Mouse (Mus musculus) hindbrain, embryonic 16.5 days (tissue): ENCODE measurements around the gene Rprd1b. TPM values are rescaled to one million over a fixed set of nuclear protein-coding genes. Genes with fewer than 3 reads are reported as not detected.

ENCODE experiments used
- ATAC-seq: fragments of 200-750 bp; cut with Nextera tagmentation; 2 replicates; pipeline ENCODE4 v1.8.0; 2017; ENCODE audit warnings: moderate TSS enrichment, moderate library complexity
- H3K27ac ChIP-seq: fragments of 300-500 bp; sonication (generic); 2 replicates; pipeline ENCODE4 v1.5.1; 2014; ENCODE audit warnings: low read depth, mild to moderate bottlenecking, control low read depth, low read length, moderate library complexity
- H3K27me3 ChIP-seq: fragments of 300-500 bp; sonication (generic); replicated peaks from 2 replicates; pipeline ENCODE4 v1.6.1; 2014; ENCODE audit warnings: low read length; ENCODE audit not compliant: control insufficient read depth, insufficient read depth
- H3K36me3 ChIP-seq: fragments of 300-500 bp; sonication (generic); 2 replicates; pipeline ENCODE4 v1.6.1; 2014; ENCODE audit warnings: mild to moderate bottlenecking, low read length, moderate library complexity, mixed read lengths; ENCODE audit not compliant: control insufficient read depth, insufficient read depth
- H3K4me1 ChIP-seq: fragments of 300-500 bp; sonication (generic); 2 replicates; pipeline ENCODE4 v1.6.1; 2014; ENCODE audit warnings: low read depth, low read length; ENCODE audit not compliant: control insufficient read depth, insufficient read depth
- H3K4me2 ChIP-seq: fragments of 300-500 bp; sonication (generic); 2 replicates; pipeline ENCODE4 v1.6.1; 2014; ENCODE audit warnings: mild to moderate bottlenecking, low read length, control low read depth, moderate library complexity
- H3K4me3 ChIP-seq: fragments of 300-500 bp; sonication (generic); 2 replicates; pipeline ENCODE4 v1.5.1; 2014; ENCODE audit warnings: mild to moderate bottlenecking, low read length, control low read depth, moderate library complexity
- H3K9ac ChIP-seq: fragments of 300-500 bp; sonication (generic); 2 replicates; pipeline ENCODE4 v1.6.1; 2014; ENCODE audit warnings: low read depth, mild to moderate bottlenecking, control low read depth, low read length, moderate library complexity
- H3K9me3 ChIP-seq: fragments of 300-500 bp; sonication (generic); 2 replicates; pipeline ENCODE4 v1.6.1; 2014; ENCODE audit warnings: mild to moderate bottlenecking, low read length, moderate library complexity; ENCODE audit not compliant: control insufficient read depth
- WGBS: fragments of 180-500 bp; shearing (Covaris S2); extraction: QIAGEN DNeasy Blood & Tissue Kit; methylation state at CpG from one replicate; pipeline ENCODE4 v1.1.7; 2014; 5-methylcytosine and 5-hydroxymethylcytosine counted together
- polyA plus RNA-seq: library from polyadenylated mRNA; unstranded; fragments of >200 nt; fragmentation: Nextera tagmentation; extraction: Ambion mirVana; gene quantifications from 2 replicates; pipeline ENCODE4 v1.2.1, GENCODE M21; 2015

The Rprd1b gene
- polyA plus RNA-seq, 1 experiment from 2014 or later: 30.0 TPM

- H3K9ac ChIP-seq: no peak overlapping the region
- no peaks in the 10 kb centered on the region for H3K9me3 ChIP-seq
- WGBS: 82% methylated on average over 5 of the region's 5 CpGs
- H3K4me1 ChIP-seq: peaks cover under 1% of the 10 kb centered on the region
- H3K4me2 ChIP-seq: no peak overlapping the region
- H3K36me3 ChIP-seq: no peaks in the 10 kb centered on the region
- no peak for ATAC-seq
- no peaks in the 10 kb centered on the region for H3K27me3 ChIP-seq
- H3K4me3 ChIP-seq: no peak overlapping the region
- no peak overlapping the region for H3K27ac ChIP-seq
Measured at GRCm38 (mm10) chr2:158101768-158102167, 73.5 kb downstream of the Rprd1b start.

GRCm38 (mm10) chr2:158104966-158105365, 76.7 kb downstream of the Rprd1b start:
- 85% methylated on average over 6 of the region's 6 CpGs for WGBS
- Histone ChIP-seq H3K27me3 (no peaks in the 10 kb centered on the region), H3K4me3 (no peak overlapping the region), H3K4me1 (peaks cover 6% of the 10 kb centered on the region), H3K9me3 (no peaks in the 10 kb centered on the region), H3K9ac (no peak overlapping the region), H3K27ac (no peak overlapping the region), H3K36me3 (no peaks in the 10 kb centered on the region), H3K4me2 (no peak overlapping the region)
- ATAC-seq: no peak

GRCm38 (mm10) chr2:158105605-158106004, 77.3 kb downstream of the Rprd1b start:
- Histone ChIP-seq H3K9ac (no peak overlapping the region), H3K27ac (no peak overlapping the region), H3K36me3 (no peaks in the 10 kb centered on the region), H3K4me3 (no peak overlapping the region), H3K27me3 (no peaks in the 10 kb centered on the region), H3K9me3 (no peaks in the 10 kb centered on the region), H3K4me2 (no peak overlapping the region), H3K4me1 (peaks cover 6% of the 10 kb centered on the region)
- WGBS: 89% methylated on average over 6 of the region's 6 CpGs
- ATAC-seq: no peak

GRCm38 (mm10) chr2:158106947-158107587, 78.8 kb downstream of the Rprd1b start:
- Histone ChIP-seq H3K9ac (no peak overlapping the region), H3K4me3 (no peak overlapping the region), H3K27ac (0 out of 2 replicates have a peak overlapping the region, but pooled peaks have one; percentile 9), H3K4me2 (no peak overlapping the region), H3K4me1 (peaks cover 6% of the 10 kb centered on the region), H3K36me3 (no peaks in the 10 kb centered on the region), H3K27me3 (no peaks in the 10 kb centered on the region), H3K9me3 (no peaks in the 10 kb centered on the region)
- 26% methylated on average over 6 of the region's 6 CpGs for WGBS
- ATAC-seq: peak; percentile 83

- whole genome bisulfite sequencing: 68% methylated on average over 8 of the region's 8 CpGs
- H3K27ac ChIP-seq: no peak overlapping the region
- H3K27me3 ChIP-seq: no peaks in the 10 kb centered on the region
- ATAC-seq: no peak
- H3K36me3 ChIP-seq: no peaks in the 10 kb centered on the region
- peaks cover 6% of the 10 kb centered on the region for H3K4me1 ChIP-seq
- H3K4me3 ChIP-seq: no peak overlapping the region
- H3K9ac ChIP-seq: 0 out of 2 replicates have a peak overlapping the region, but pooled peaks have one; percentile 18
- H3K4me2 ChIP-seq: no peak overlapping the region
- no peaks in the 10 kb centered on the region for H3K9me3 ChIP-seq
Measured at GRCm38 (mm10) chr2:158109516-158109915, 81.2 kb downstream of the Rprd1b start.

- no peak overlapping the region for H3K9ac ChIP-seq
- no peak overlapping the region for H3K4me2 ChIP-seq
- WGBS: 45% methylated on average over 9 of the region's 9 CpGs
- no peaks in the 10 kb centered on the region for H3K36me3 ChIP-seq
- H3K27me3 ChIP-seq: no peaks in the 10 kb centered on the region
- H3K27ac ChIP-seq: no peak overlapping the region
- H3K4me1 ChIP-seq: no peaks in the 10 kb centered on the region
- no peak for ATAC-seq
- H3K4me3 ChIP-seq: no peak overlapping the region
- no peaks in the 10 kb centered on the region for H3K9me3 ChIP-seq
Measured at GRCm38 (mm10) chr2:158113591-158114257, 85.4 kb downstream of the Rprd1b start.

- H3K4me3 ChIP-seq: no peak overlapping the region
- no peaks in the 10 kb centered on the region for H3K9me3 ChIP-seq
- no peaks in the 10 kb centered on the region for H3K27me3 ChIP-seq
- no peak overlapping the region for H3K4me2 ChIP-seq
- no peaks in the 10 kb centered on the region for H3K36me3 ChIP-seq
- H3K9ac ChIP-seq: no peak overlapping the region
- WGBS: 62% methylated on average over 5 of the region's 5 CpGs
- no peak for ATAC-seq
- no peak overlapping the region for H3K27ac ChIP-seq
- H3K4me1 ChIP-seq: no peaks in the 10 kb centered on the region
Measured at GRCm38 (mm10) chr2:158114931-158115330, 86.6 kb downstream of the Rprd1b start.

GRCm38 (mm10) chr2:158115838-158116453, 87.6 kb downstream of the Rprd1b start:
- no peaks in the 10 kb centered on the region for H3K9me3 ChIP-seq
- no peak for ATAC-seq
- no peaks in the 10 kb centered on the region for H3K27me3 ChIP-seq
- no peak overlapping the region for H3K4me2 ChIP-seq
- H3K4me1 ChIP-seq: no peaks in the 10 kb centered on the region
- no peak overlapping the region for H3K27ac ChIP-seq
- no peaks in the 10 kb centered on the region for H3K36me3 ChIP-seq
- WGBS: 92% methylated on average over 3 of the region's 3 CpGs
- H3K4me3 ChIP-seq: no peak overlapping the region
- no peak overlapping the region for H3K9ac ChIP-seq

GRCm38 (mm10) chr2:158116653-158117052, 88.4 kb downstream of the Rprd1b start:
- no peak overlapping the region for H3K4me3 ChIP-seq
- H3K27me3 ChIP-seq: no peaks in the 10 kb centered on the region
- H3K9ac ChIP-seq: no peak overlapping the region
- no peak overlapping the region for H3K27ac ChIP-seq
- peaks cover 4% of the 10 kb centered on the region; the same call in 1 of the 2 replicates for H3K4me1 ChIP-seq
- no peak overlapping the region for H3K4me2 ChIP-seq
- H3K36me3 ChIP-seq: no peaks in the 10 kb centered on the region
- no peak for ATAC-seq
- 69% methylated on average over 6 of the region's 6 CpGs for WGBS
- H3K9me3 ChIP-seq: no peaks in the 10 kb centered on the region
